Mouse (Mus musculus) embryonic facial prominence, embryonic 10.5 days (tissue): ENCODE measurements around the gene Hpca. TPM values are rescaled to one million over a fixed set of nuclear protein-coding genes. Genes with fewer than 3 reads are reported as not detected.

Experiments
- DNase-seq: peaks from one replicate; pipeline ENCODE4 v3.0.0-alpha.2; 2017; ENCODE audit warnings: low spot score
- H3K27ac ChIP-seq: fragments of 300-500 bp; sonication (generic); replicated peaks from 2 replicates; pipeline ENCODE4 v1.5.1; 2016; ENCODE audit warnings: mild to moderate bottlenecking
- H3K27me3 ChIP-seq: fragments of 300-500 bp; sonication (generic); replicated peaks from 2 replicates; pipeline ENCODE4 v1.6.1; 2016; ENCODE audit warnings: low read depth, mild to moderate bottlenecking; ENCODE audit not compliant: poor library complexity, severe bottlenecking
- H3K36me3 ChIP-seq: fragments of 300-500 bp; sonication (generic); replicated peaks from 2 replicates; pipeline ENCODE4 v1.6.1; 2016; ENCODE audit warnings: mild to moderate bottlenecking, moderate library complexity
- H3K4me1 ChIP-seq: fragments of 300-500 bp; sonication (generic); 2 replicates; pipeline ENCODE4 v1.6.1; 2016
- H3K4me3 ChIP-seq: fragments of 300-500 bp; sonication (generic); 2 replicates; pipeline ENCODE4 v1.5.1; 2016; ENCODE audit warnings: mild to moderate bottlenecking, moderate library complexity
- H3K9me3 ChIP-seq: fragments of 300-500 bp; sonication (generic); 2 replicates; pipeline ENCODE4 v1.6.1; 2016; ENCODE audit warnings: mild to moderate bottlenecking
- WGBS: fragments of 180-500 bp; shearing (Covaris S2); methylation state at CpG from one replicate; pipeline ENCODE4 v1.1.7; 2016; 5-methylcytosine and 5-hydroxymethylcytosine counted together
- polyA plus RNA-seq: library from polyadenylated mRNA; unstranded; fragments of >200 nt; fragmentation: Nextera tagmentation; extraction: Ambion mirVana; gene quantifications from 2 replicates; pipeline ENCODE4 v1.2.1, GENCODE M21; 2016

Hpca gene
- polyA plus RNA-seq, 1 experiment from 2014 or later = 0.66 TPM

GRCm38 (mm10) chr4:129086078-129086477 lies 35.8 kb downstream of the Hpca start:
- Histone ChIP-seq H3K4me1 (no peaks in the 10 kb centered on the region), H3K27ac (no peak overlapping the region), H3K9me3 (no peaks in the 10 kb centered on the region), H3K4me3 (no peak overlapping the region), H3K27me3 (no peaks in the 10 kb centered on the region), H3K36me3 (peaks cover 41% of the 10 kb centered on the region)
- DNase-seq = peak; percentile 73
- WGBS = 30% methylated on average over 8 of the region's 8 CpGs

GRCm38 (mm10) chr4:129084896-129085295 lies 36.9 kb downstream of the Hpca start:
- Histone ChIP-seq H3K27me3 (no peaks in the 10 kb centered on the region), H3K4me1 (no peaks in the 10 kb centered on the region), H3K9me3 (no peaks in the 10 kb centered on the region), H3K4me3 (no peak overlapping the region), H3K36me3 (peaks cover 53% of the 10 kb centered on the region), H3K27ac (no peak overlapping the region)
- DNase-seq = no peak
- 92% methylated on average over 9 of the region's 9 CpGs for WGBS

GRCm38 (mm10) chr4:129082379-129083115 lies 39.3 kb downstream of the Hpca start:
- Histone ChIP-seq H3K27ac (no peak overlapping the region), H3K27me3 (no peaks in the 10 kb centered on the region), H3K4me3 (no peak overlapping the region), H3K4me1 (no peaks in the 10 kb centered on the region), H3K36me3 (peaks cover 76% of the 10 kb centered on the region), H3K9me3 (0 out of 2 replicates have a peak, but pooled peaks cover 4% of the 10 kb centered on the region)
- peak; percentile 77 for DNase-seq
- 49% methylated on average over 10 of the region's 10 CpGs for WGBS

DNA sequence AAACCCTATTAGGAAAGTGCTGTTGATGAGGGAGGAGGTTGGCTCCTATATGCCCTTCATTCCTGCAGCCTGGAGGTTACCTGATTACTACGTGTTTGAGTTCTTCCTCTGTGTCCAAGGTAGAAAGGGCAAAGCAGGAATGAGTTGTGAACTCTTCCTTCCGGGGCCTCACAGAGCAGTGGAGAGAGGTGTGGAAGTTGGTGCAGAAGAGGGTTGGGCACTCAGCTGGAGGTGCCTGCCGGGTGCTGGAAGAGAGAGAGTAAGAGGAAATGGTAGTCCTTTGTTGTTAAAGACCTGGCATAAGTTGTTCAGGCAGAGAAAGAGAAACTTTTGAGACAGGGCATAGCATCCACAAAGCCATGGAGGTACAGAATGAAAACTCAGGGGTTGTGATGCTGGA lies 39.9 kb downstream of the Hpca start:
- WGBS = 82% methylated on average over 3 of the region's 3 CpGs
- peaks cover 82% of the 10 kb centered on the region for H3K36me3 ChIP-seq
- no peak overlapping the region for H3K4me3 ChIP-seq
- 0 out of 2 replicates have a peak, but pooled peaks cover 4% of the 10 kb centered on the region for H3K9me3 ChIP-seq
- H3K4me1 ChIP-seq = no peaks in the 10 kb centered on the region
- no peak overlapping the region for H3K27ac ChIP-seq
- no peak for DNase-seq
- no peaks in the 10 kb centered on the region for H3K27me3 ChIP-seq

- H3K27ac ChIP-seq = no peak overlapping the region
- 0 out of 2 replicates have a peak, but pooled peaks cover 4% of the 10 kb centered on the region for H3K9me3 ChIP-seq
- H3K4me1 ChIP-seq = no peaks in the 10 kb centered on the region
- no peaks in the 10 kb centered on the region for H3K27me3 ChIP-seq
- 85% methylated on average over 6 of the region's 6 CpGs for WGBS
- no peak overlapping the region for H3K4me3 ChIP-seq
- H3K36me3 ChIP-seq = peaks cover 86% of the 10 kb centered on the region
- DNase-seq = no peak
Measured at GRCm38 (mm10) chr4:129081512-129081911, 40.3 kb downstream of the Hpca start.

DNA sequence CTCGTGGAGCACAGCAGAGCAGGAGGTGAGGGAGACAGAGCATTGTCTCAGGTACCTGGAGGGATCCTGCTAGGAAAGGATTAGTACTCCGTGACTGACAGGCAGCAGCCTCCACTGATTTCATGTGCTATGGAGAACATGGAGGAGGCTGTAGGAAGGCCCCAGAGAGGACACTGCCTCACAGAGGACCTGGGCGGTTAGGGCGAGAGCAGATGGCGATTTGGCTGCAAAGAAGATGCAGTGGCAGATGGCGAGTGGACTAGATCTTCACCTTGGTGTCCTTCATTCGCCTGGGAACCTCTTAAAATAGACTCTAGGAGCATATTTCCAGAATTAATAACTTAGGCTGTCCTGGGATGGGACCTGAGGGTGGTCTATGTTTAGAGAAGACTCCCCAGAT lies 40.8 kb downstream of the Hpca start:
- 86% methylated on average over 7 of the region's 7 CpGs for WGBS
- Histone ChIP-seq H3K27ac (no peak overlapping the region), H3K4me3 (no peak overlapping the region), H3K4me1 (no peaks in the 10 kb centered on the region), H3K9me3 (0 out of 2 replicates have a peak, but pooled peaks cover 4% of the 10 kb centered on the region), H3K36me3 (peaks cover 91% of the 10 kb centered on the region), H3K27me3 (no peaks in the 10 kb centered on the region)
- no peak for DNase-seq

GRCm38 (mm10) chr4:129079126-129079525 lies 42.7 kb downstream of the Hpca start:
- DNase-seq = no peak
- no peaks in the 10 kb centered on the region for H3K27me3 ChIP-seq
- no peak overlapping the region for H3K27ac ChIP-seq
- H3K4me1 ChIP-seq = no peaks in the 10 kb centered on the region
- H3K4me3 ChIP-seq = no peak overlapping the region
- 95% methylated on average over 9 of the region's 9 CpGs for whole genome bisulfite sequencing
- H3K9me3 ChIP-seq = 0 out of 2 replicates have a peak, but pooled peaks cover 4% of the 10 kb centered on the region
- peaks cover 96% of the 10 kb centered on the region for H3K36me3 ChIP-seq

DNA sequence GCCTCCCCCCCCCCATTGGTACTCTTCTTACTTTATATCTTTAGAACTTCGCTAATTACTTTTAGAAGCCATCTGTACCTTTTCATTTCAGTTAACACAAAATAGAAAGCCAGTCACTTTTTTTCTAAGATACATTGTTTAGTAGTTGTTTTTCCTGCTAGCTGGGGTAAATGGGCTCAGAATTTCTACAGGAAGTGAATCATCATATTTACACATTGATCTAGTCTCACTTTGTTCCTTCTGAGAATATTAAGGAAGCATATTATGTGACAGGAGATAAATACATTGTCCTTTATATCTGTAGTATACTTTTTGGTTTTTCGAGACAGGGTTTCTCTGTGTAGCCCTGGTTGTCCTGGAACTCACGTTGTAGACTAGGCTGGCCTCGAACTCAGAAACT lies 53.0 kb downstream of the Hpca start:
- Histone ChIP-seq H3K27me3 (no peaks in the 10 kb centered on the region), H3K27ac (no peak overlapping the region), H3K4me3 (no peak overlapping the region), H3K36me3 (peaks cover 8% of the 10 kb centered on the region), H3K4me1 (no peaks in the 10 kb centered on the region), H3K9me3 (no peaks in the 10 kb centered on the region)
- 94% methylated on average over 4 of the region's 4 CpGs for WGBS
- no peak for DNase-seq

- 86% methylated on average over 5 of the region's 5 CpGs for WGBS
- Histone ChIP-seq H3K4me1 (no peaks in the 10 kb centered on the region), H3K27ac (no peak overlapping the region), H3K36me3 (no peaks in the 10 kb centered on the region), H3K27me3 (no peaks in the 10 kb centered on the region), H3K9me3 (no peaks in the 10 kb centered on the region), H3K4me3 (no peak overlapping the region)
- no peak for DNase-seq
Measured at GRCm38 (mm10) chr4:129067638-129068415, 54.0 kb downstream of the Hpca start.

DNA sequence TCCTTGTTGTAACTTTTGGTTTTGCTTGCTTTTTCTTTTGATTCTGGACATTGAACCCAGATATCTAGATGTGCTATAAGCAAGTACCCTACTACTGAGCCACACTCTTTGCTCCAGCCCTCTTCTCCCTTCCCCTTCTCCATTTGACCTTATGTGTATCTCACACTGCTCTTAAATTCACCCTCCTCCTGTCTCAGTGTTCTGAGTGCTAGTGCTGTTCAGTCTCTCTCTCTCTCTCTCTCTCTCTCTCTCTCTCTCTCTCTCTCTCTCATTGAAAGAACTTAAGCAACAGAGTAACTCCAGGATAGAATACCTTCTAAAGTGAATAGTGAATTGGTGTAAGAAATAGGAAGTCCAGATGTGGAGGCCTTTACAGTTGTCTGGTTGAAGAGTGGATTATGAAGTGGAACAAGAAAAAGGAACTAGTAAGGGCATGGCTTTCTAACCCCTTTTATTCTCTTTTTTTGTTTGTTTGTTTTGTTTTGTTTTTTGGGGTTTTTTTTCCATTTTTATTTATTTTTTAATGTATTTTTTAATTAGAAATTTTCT lies 56.1 kb downstream of the Hpca start:
- DNase-seq = no peak
- Histone ChIP-seq H3K36me3 (no peaks in the 10 kb centered on the region), H3K27me3 (no peaks in the 10 kb centered on the region), H3K9me3 (no peaks in the 10 kb centered on the region), H3K27ac (no peak overlapping the region), H3K4me1 (no peaks in the 10 kb centered on the region), H3K4me3 (no peak overlapping the region)

GRCm38 (mm10) chr4:129062281-129063075 lies 59.4 kb downstream of the Hpca start:
- Histone ChIP-seq H3K4me1 (peaks cover 23% of the 10 kb centered on the region), H3K4me3 (no peak overlapping the region), H3K27ac (no peak overlapping the region), H3K36me3 (no peaks in the 10 kb centered on the region), H3K27me3 (no peaks in the 10 kb centered on the region), H3K9me3 (no peaks in the 10 kb centered on the region)
- WGBS = 82% methylated on average over 3 of the region's 3 CpGs
- no peak for DNase-seq
